Mouse (Mus musculus) lung, embryonic 14.5 days (tissue): ENCODE measurements around the gene Aqp11. TPM values are rescaled to one million over a fixed set of nuclear protein-coding genes. Genes with fewer than 3 reads are reported as not detected.

Experiments used
- ATAC-seq: fragments of 200-750 bp; cut with Nextera tagmentation; 2 replicates; pipeline ENCODE4 v1.8.0; 2017; ENCODE audit warnings: mild to moderate bottlenecking, moderate TSS enrichment, moderate library complexity; ENCODE audit not compliant: insufficient read depth
- DNase-seq: peaks from one replicate; pipeline ENCODE4 v3.0.0-alpha.2; 2015
- H3K27ac ChIP-seq: fragments of 300-500 bp; sonication (generic); 2 replicates; pipeline ENCODE4 v1.5.1; 2014; ENCODE audit warnings: low read depth, mild to moderate bottlenecking, moderate library complexity
- H3K27me3 ChIP-seq: fragments of 300-500 bp; sonication (generic); 2 replicates; pipeline ENCODE4 v1.6.1; 2014; ENCODE audit warnings: low read length, control low read depth; ENCODE audit not compliant: insufficient read depth
- H3K36me3 ChIP-seq: fragments of 300-500 bp; sonication (generic); 2 replicates; pipeline ENCODE4 v1.6.1; 2014; ENCODE audit warnings: control low read depth; ENCODE audit not compliant: insufficient read depth
- H3K4me1 ChIP-seq: fragments of 300-500 bp; sonication (generic); 2 replicates; pipeline ENCODE4 v1.6.1; 2014; ENCODE audit warnings: antibody characterized with exemption, control low read depth; ENCODE audit not compliant: insufficient read depth
- H3K4me2 ChIP-seq: fragments of 300-500 bp; sonication (generic); 2 replicates; pipeline ENCODE4 v1.6.1; 2014; ENCODE audit warnings: mild to moderate bottlenecking
- H3K4me3 ChIP-seq: fragments of 300-500 bp; sonication (generic); 2 replicates; pipeline ENCODE4 v1.5.1; 2014; ENCODE audit warnings: low read depth, low read length
- H3K9ac ChIP-seq: fragments of 300-500 bp; sonication (generic); 2 replicates; pipeline ENCODE4 v1.6.1; 2014
- H3K9me3 ChIP-seq: fragments of 300-500 bp; sonication (generic); 2 replicates; pipeline ENCODE4 v1.6.1; 2016; ENCODE audit warnings: low read depth, low read length, control low read depth
- CTCF ChIP-seq: IDR thresholded peaks from 2 replicates; pipeline ENCODE4 v1.5.1; 2016; ENCODE audit warnings: antibody characterized with exemption, low read depth
- WGBS: fragments of 180-500 bp; shearing (Covaris S2); extraction: QIAGEN DNeasy Blood & Tissue Kit; methylation state at CpG from one replicate; pipeline ENCODE4 v1.1.7; 2014; 5-methylcytosine and 5-hydroxymethylcytosine counted together
- polyA plus RNA-seq: library from polyadenylated mRNA; unstranded; fragments of >200 nt; fragmentation: Nextera tagmentation; extraction: Ambion mirVana; gene quantifications from 2 replicates; pipeline ENCODE4 v1.2.1, GENCODE M21; 2014

Aqp11 gene
- polyA plus RNA-seq = 3.2 and 3.9 TPM in 2 replicates

GRCm38 (mm10) chr7:97737638-97738456 lies at the start of gene Aqp11:
Gene Aqp11 (minus strand): TSS chr7:97738289.
- Histone ChIP-seq H3K9me3 (no peaks in the 10 kb centered on the region), H3K27ac (0 out of 2 replicates have a peak within 1 kb of the TSS, but pooled peaks have one; percentile 5), H3K4me1 (no peaks in the 10 kb centered on the region), H3K9ac (peak within 1 kb of the TSS; percentile 52), H3K27me3 (peaks cover 10% of the 10 kb centered on the region; the same call in 1 of the 2 replicates), H3K36me3 (no peaks in the 10 kb centered on the region), H3K4me3 (peak within 1 kb of the TSS; percentile 57), H3K4me2 (peak within 1 kb of the TSS; percentile 95)
- under 1% methylated on average over 59 of the region's 64 CpGs for WGBS
- TF ChIP-seq CTCF = no peak
- peak; percentile 95 for ATAC-seq
- DNase-seq = peak; percentile 95

DNA sequence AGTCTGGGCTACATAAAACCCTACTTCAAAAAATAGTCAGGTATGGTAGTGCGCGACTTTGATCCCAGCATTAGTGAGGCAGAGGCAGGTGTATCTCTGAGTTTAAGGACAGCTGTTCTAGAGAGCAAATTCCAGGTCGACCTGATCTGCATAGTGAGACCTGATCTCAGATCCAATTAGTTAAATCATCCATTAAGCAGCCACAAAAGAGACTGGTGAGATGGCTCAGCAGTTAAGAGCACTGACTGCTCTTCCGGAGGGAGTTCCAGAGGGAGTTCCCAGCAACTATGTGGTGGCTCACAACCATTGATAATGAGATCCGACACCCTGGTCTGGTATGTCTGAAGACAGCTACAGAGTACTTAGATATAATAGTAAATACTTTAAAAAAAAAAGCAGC lies 45.4 kb upstream of the Aqp11 start:
- DNase-seq (no peak), ATAC-seq (no peak)
- H3K36me3 ChIP-seq = no peaks in the 10 kb centered on the region
- no peaks in the 10 kb centered on the region for H3K4me1 ChIP-seq
- WGBS = 63% methylated on average over 5 of the region's 5 CpGs
- H3K27ac ChIP-seq = no peak overlapping the region
- H3K4me2 ChIP-seq = no peak overlapping the region
- no peak for TF ChIP-seq CTCF
- H3K9ac ChIP-seq = no peak overlapping the region
- H3K9me3 ChIP-seq = no peaks in the 10 kb centered on the region
- H3K27me3 ChIP-seq = 0 out of 2 replicates have a peak, but pooled peaks cover 7% of the 10 kb centered on the region
- H3K4me3 ChIP-seq = no peak overlapping the region

GRCm38 (mm10) chr7:97781496-97781895 lies 43.4 kb upstream of the Aqp11 start:
- no peak overlapping the region for H3K4me2 ChIP-seq
- H3K9ac ChIP-seq = no peak overlapping the region
- ATAC-seq (no peak), DNase-seq (no peak)
- H3K4me1 ChIP-seq = no peaks in the 10 kb centered on the region
- no peaks in the 10 kb centered on the region for H3K27me3 ChIP-seq
- no peak overlapping the region for H3K27ac ChIP-seq
- TF ChIP-seq CTCF = no peak
- no peaks in the 10 kb centered on the region for H3K9me3 ChIP-seq
- H3K4me3 ChIP-seq = no peak overlapping the region
- 60% methylated on average over 8 of the region's 8 CpGs for WGBS
- no peaks in the 10 kb centered on the region for H3K36me3 ChIP-seq

GRCm38 (mm10) chr7:97780815-97781214 lies 42.7 kb upstream of the Aqp11 start:
- Histone ChIP-seq H3K4me3 (no peak overlapping the region), H3K27me3 (no peaks in the 10 kb centered on the region), H3K4me2 (no peak overlapping the region), H3K36me3 (no peaks in the 10 kb centered on the region), H3K9me3 (no peaks in the 10 kb centered on the region), H3K27ac (no peak overlapping the region), H3K9ac (no peak overlapping the region), H3K4me1 (no peaks in the 10 kb centered on the region)
- ATAC-seq = no peak
- no peak for TF ChIP-seq CTCF
- WGBS = 41% methylated on average over 1 of the region's 1 CpGs
- DNase-seq = no peak

- no peaks in the 10 kb centered on the region for H3K27me3 ChIP-seq
- no peaks in the 10 kb centered on the region for H3K36me3 ChIP-seq
- DNase-seq (no peak), ATAC-seq (no peak)
- TF ChIP-seq CTCF = no peak
- no peak overlapping the region for H3K9ac ChIP-seq
- no peaks in the 10 kb centered on the region for H3K4me1 ChIP-seq
- H3K9me3 ChIP-seq = no peaks in the 10 kb centered on the region
- H3K4me2 ChIP-seq = no peak overlapping the region
- no peak overlapping the region for H3K4me3 ChIP-seq
- no peak overlapping the region for H3K27ac ChIP-seq
- 84% methylated on average over 1 of the region's 1 CpGs for WGBS
These were observed 42.1 kb upstream of the Aqp11 start for GRCm38 (mm10) chr7:97780222-97780621.

DNA sequence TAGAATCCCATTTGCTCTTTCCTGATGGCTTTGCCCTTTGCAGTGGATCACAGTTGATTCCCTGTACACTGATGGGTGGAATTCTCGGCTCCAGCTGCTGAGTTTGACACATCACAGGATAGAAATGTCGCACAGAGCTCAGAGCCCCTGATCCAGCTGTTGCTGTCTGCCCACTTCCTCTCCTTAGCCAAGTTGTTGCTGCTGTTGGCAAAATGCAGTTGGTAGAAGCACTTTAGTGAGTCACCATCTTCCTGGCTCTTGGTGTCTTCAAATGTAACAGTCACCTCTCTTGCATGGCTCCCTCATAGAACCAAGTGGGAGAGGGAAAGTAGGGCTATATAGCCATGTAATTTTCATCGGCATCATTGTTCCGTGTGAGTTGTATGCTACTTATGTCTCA lies 39.1 kb upstream of the Aqp11 start:
- DNase-seq (no peak), ATAC-seq (no peak)
- TF ChIP-seq CTCF = no peak
- H3K27ac ChIP-seq = no peak overlapping the region
- no peaks in the 10 kb centered on the region for H3K36me3 ChIP-seq
- no peak overlapping the region for H3K4me3 ChIP-seq
- WGBS = 89% methylated on average over 4 of the region's 4 CpGs
- H3K9me3 ChIP-seq = no peaks in the 10 kb centered on the region
- no peak overlapping the region for H3K9ac ChIP-seq
- no peaks in the 10 kb centered on the region for H3K27me3 ChIP-seq
- no peak overlapping the region for H3K4me2 ChIP-seq
- H3K4me1 ChIP-seq = no peaks in the 10 kb centered on the region

DNA sequence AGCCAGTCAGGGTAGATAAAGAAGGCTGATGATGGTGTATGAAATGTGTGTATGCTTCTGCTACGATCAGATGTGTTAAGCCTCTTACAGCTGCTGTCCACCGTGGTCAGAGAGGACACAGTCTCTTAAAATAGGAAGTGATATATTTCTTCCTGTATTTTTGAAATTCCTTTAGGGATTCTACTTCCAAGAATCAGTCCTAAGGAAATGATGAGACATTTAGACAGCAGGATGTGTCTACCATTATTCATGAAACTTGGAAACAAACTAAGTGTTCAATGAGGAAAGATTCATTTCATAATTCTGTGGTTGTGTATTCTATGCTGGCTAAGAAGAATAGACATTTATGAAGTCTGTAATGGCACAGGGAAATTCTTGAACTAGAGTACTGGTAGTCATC lies 37.8 kb upstream of the Aqp11 start:
- DNase-seq = no peak
- 42% methylated on average over 2 of the region's 2 CpGs for WGBS
- H3K36me3 ChIP-seq = no peaks in the 10 kb centered on the region
- no peak overlapping the region for H3K4me3 ChIP-seq
- no peak overlapping the region for H3K9ac ChIP-seq
- no peak overlapping the region for H3K27ac ChIP-seq
- H3K27me3 ChIP-seq = no peaks in the 10 kb centered on the region
- no peaks in the 10 kb centered on the region for H3K4me1 ChIP-seq
- no peak for TF ChIP-seq CTCF
- no peaks in the 10 kb centered on the region for H3K9me3 ChIP-seq
- ATAC-seq = no peak
- no peak overlapping the region for H3K4me2 ChIP-seq
